Mouse (Mus musculus) heart, postnatal 0 days (tissue): ENCODE measurements around the gene Srpk3. TPM values are rescaled to one million over a fixed set of nuclear protein-coding genes. Genes with fewer than 3 reads are reported as not detected.

Experiments used
- ATAC-seq: fragments of 200-750 bp; cut with Nextera tagmentation; 2 replicates; pipeline ENCODE4 v1.8.0; 2017; ENCODE audit warnings: low read depth, moderate number of reproducible peaks, moderate library complexity; ENCODE audit not compliant: insufficient read depth
- DNase-seq: peaks from one replicate; pipeline ENCODE4 v3.0.0-alpha.2; 2016; ENCODE audit warnings: low spot score
- H3K27ac ChIP-seq: fragments of 300-500 bp; sonication (generic); 2 replicates; pipeline ENCODE4 v1.5.1; 2014; ENCODE audit warnings: low read depth, mild to moderate bottlenecking
- H3K27me3 ChIP-seq: fragments of 300-500 bp; sonication (generic); 2 replicates; pipeline ENCODE4 v1.6.1; 2014; ENCODE audit warnings: low read length, mixed read lengths; ENCODE audit not compliant: control insufficient read depth, insufficient read depth
- H3K36me3 ChIP-seq: fragments of 300-500 bp; sonication (generic); replicated peaks from 2 replicates; pipeline ENCODE4 v1.6.1; 2014; ENCODE audit warnings: low read length, mixed read lengths; ENCODE audit not compliant: control insufficient read depth, insufficient read depth
- H3K4me1 ChIP-seq: fragments of 300-500 bp; sonication (generic); 2 replicates; pipeline ENCODE4 v1.6.1; 2014; ENCODE audit warnings: antibody characterized with exemption; ENCODE audit not compliant: control insufficient read depth, insufficient read depth
- H3K4me2 ChIP-seq: fragments of 300-500 bp; sonication (generic); 2 replicates; pipeline ENCODE4 v1.6.1; 2014; ENCODE audit warnings: low read depth, mild to moderate bottlenecking, low read length, moderate library complexity
- H3K4me3 ChIP-seq: fragments of 300-500 bp; sonication (generic); 2 replicates; pipeline ENCODE4 v1.5.1; 2014; ENCODE audit warnings: low read depth, low read length
- H3K9ac ChIP-seq: fragments of 300-500 bp; sonication (generic); replicated peaks from 2 replicates; pipeline ENCODE4 v1.6.1; 2014; ENCODE audit warnings: low read depth, low read length, mixed read lengths
- H3K9me3 ChIP-seq: fragments of 300-500 bp; sonication (generic); replicated peaks from 2 replicates; pipeline ENCODE4 v1.6.1; 2016; ENCODE audit warnings: low read length; ENCODE audit not compliant: control insufficient read depth
- CTCF ChIP-seq: IDR thresholded peaks from 2 replicates; pipeline ENCODE4 v1.5.1; 2016; ENCODE audit warnings: antibody characterized with exemption, control low read depth, low read depth
- EP300 ChIP-seq: IDR thresholded peaks from 2 replicates; pipeline ENCODE4 v1.6.1; 2016; ENCODE audit warnings: antibody characterized with exemption, low read depth
- WGBS: fragments of 180-500 bp; shearing (Covaris S2); extraction: QIAGEN DNeasy Blood & Tissue Kit; methylation state at CpG from one replicate; pipeline ENCODE4 v1.1.7; 2014; 5-methylcytosine and 5-hydroxymethylcytosine counted together
- polyA plus RNA-seq: library from polyadenylated mRNA; unstranded; fragments of >200 nt; fragmentation: Nextera tagmentation; extraction: Ambion mirVana; gene quantifications from 2 replicates; pipeline ENCODE4 v1.2.1, GENCODE M21; 2015
- total RNA-seq: library from RNA; depleted of rRNA; stranded (reverse); fragments of >200 nt; gene quantifications from 2 replicates; pipeline ENCODE4 v1.2.3, GENCODE M21; 2014; ENCODE audit warnings: low replicate concordance

The Srpk3 gene
- total and polyA plus RNA-seq, 2 experiments from 2014 or later: 70.5 to 94.2 TPM

DNA sequence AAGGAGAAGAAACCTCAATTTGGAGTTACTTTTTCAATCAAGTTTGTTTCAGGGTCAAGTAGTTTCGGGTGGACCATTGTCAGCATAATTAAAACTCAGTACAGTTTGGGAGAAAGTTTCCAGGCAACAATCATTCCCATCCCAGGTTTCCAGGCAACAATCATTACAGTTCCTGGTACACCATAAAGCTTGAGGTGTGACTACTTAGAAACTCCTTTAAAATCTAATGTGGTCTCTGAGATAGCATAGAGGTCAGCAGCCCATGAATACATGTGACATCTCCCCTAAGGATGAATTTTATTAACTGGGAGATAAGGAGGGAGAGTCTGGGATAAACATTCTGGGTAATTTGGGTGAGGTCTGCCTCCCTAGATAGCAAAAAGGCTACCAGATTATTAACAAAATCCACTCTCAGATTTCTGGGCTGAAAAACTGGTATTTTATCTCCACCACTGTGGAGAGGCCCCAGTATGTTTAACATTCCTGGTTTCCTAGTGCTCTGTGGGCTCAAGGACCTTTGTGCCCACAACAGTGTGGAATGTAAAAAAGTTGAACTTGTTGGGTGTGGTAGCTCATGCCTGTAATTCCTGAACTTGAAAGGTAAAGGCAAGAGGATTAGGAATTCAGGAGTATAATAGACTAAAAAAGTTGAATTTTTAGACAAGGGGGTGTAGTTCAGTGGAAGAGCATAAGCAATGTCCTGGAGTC is 29.3 kb upstream of the Srpk3 start:
- Histone ChIP-seq H3K27me3 (no peaks in the 10 kb centered on the region), H3K4me3 (no peak overlapping the region), H3K4me1 (no peaks in the 10 kb centered on the region), H3K36me3 (no peaks in the 10 kb centered on the region), H3K4me2 (no peak overlapping the region), H3K9ac (no peak overlapping the region), H3K27ac (no peak overlapping the region), H3K9me3 (no peaks in the 10 kb centered on the region)
- ATAC-seq (no peak), DNase-seq (no peak)
- WGBS: 40% methylated on average over 1 of the region's 1 CpGs
- TF ChIP-seq EP300 (no peak), CTCF (no peak)

DNA sequence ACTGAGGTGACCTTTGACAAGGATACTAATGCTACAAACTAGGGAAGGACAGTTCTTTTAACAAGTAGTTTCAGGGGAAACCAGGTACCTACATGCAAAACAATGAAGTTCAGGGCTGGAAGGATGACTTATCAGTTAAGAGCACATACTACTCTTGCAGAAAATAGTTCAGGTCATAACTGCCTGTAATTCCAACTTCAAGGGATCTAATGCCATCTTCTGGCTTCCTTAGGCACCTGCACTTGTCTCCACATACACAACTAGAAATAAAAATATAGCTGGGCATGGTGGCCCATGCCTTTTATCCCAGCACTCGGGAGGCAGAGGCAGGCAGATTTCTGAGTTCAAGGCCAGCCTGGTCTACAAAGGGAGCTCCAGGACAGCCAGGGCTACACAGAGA is 25.2 kb upstream of the Srpk3 start:
- Histone ChIP-seq H3K36me3 (no peaks in the 10 kb centered on the region), H3K27me3 (no peaks in the 10 kb centered on the region), H3K27ac (no peak overlapping the region), H3K9me3 (no peaks in the 10 kb centered on the region), H3K4me2 (no peak overlapping the region), H3K9ac (no peak overlapping the region), H3K4me3 (no peak overlapping the region), H3K4me1 (no peaks in the 10 kb centered on the region)
- no peak for DNase-seq
- 88% methylated on average over 1 of the region's 1 CpGs for WGBS
- TF ChIP-seq EP300: no peak
- TF ChIP-seq CTCF: no peak
- ATAC-seq: no peak

DNA sequence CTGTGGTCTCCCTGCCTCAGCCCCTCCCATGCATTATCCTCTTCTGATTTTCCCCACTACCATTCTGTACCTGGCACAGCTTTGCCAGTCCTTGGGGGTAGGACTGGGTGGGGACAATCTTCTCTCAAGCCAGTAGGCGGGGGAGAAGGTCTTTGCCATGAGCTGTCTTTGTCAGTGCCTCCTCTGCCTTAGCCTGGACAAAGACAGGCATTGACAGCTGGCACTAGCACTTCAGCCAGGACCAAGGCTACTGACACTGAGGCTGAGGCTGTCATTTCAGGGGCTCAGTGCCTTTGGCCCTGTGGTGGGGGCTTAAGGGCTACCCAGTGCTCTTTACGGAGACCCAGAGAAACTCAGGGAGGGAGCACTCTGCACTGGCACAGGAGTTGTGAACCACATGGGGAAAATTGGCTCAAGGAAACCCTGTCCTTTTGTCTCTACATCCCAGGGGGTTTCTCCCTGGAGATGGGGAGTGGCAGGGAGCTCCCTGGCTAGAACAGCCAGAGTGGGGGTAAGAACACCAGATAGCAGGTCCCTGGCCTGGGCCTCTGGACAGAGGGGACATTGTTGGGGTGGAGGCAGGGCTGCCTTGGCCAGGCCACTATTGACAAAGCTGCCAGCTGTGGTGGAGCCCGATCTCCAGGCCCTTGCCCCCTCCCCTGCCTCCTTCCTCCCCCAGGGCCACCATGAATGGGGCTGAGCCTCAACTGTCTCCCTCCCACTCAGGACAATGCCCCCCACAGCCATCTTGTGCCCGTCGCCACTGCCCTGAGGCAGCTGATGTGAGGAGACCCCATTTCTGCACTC is 17.7 kb upstream of the Srpk3 start, which contains the start of gene Plxnb3:
Gene Plxnb3, plus strand, starts transcription at position 757 of the 807 bp plus-strand sequence.
- no peak within 1 kb of the TSS for H3K9ac ChIP-seq
- H3K4me1 ChIP-seq: no peaks in the 10 kb centered on the region
- no peaks in the 10 kb centered on the region for H3K9me3 ChIP-seq
- TF ChIP-seq EP300: no peak
- no peak for TF ChIP-seq CTCF
- H3K27me3 ChIP-seq: no peaks in the 10 kb centered on the region
- H3K4me2 ChIP-seq: no peak within 1 kb of the TSS
- no peaks in the 10 kb centered on the region for H3K36me3 ChIP-seq
- H3K27ac ChIP-seq: no peak within 1 kb of the TSS
- no peak for DNase-seq
- H3K4me3 ChIP-seq: no peak within 1 kb of the TSS
- WGBS: 71% methylated on average over 5 of the region's 5 CpGs
- ATAC-seq: no peak

DNA sequence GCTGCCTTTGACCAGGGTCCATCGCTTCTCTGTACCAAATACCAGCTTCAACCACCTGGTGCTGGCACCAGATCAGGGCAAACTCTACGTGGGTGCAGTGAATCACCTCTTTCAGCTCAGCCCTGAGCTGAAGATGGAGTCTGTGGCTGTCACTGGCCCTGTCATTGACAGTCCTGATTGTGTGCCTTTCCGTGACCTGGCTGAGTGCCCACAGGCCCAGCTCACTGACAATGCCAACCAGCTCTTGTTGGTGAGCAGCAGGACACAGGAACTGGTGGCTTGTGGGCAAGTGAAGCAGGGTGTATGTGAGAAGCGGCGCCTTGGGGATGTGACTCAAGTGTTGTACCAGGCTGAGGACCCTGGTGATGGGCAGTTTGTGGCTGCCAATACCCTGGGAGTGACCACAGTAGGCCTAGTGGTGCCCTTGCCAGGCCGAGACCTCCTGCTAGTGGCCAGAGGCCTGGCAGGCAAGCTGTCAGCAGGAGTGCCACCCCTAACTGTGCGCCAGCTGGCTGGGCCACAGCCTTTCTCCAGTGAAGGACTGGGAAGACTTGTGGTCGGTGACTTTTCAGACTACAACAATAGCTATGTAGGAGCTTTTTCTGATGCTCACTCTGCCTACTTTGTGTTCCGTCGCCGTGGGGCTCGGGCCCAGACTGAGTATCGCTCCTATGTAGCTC is 15.5 kb upstream of the Srpk3 start:
- Histone ChIP-seq H3K36me3 (no peaks in the 10 kb centered on the region), H3K4me3 (no peak overlapping the region), H3K27ac (no peak overlapping the region), H3K9ac (no peak overlapping the region), H3K4me2 (no peak overlapping the region), H3K4me1 (no peaks in the 10 kb centered on the region), H3K9me3 (no peaks in the 10 kb centered on the region), H3K27me3 (no peaks in the 10 kb centered on the region)
- DNase-seq (no peak), ATAC-seq (no peak)
- 74% methylated on average over 12 of the region's 13 CpGs for WGBS
- TF ChIP-seq CTCF (no peak), EP300 (no peak)

DNA sequence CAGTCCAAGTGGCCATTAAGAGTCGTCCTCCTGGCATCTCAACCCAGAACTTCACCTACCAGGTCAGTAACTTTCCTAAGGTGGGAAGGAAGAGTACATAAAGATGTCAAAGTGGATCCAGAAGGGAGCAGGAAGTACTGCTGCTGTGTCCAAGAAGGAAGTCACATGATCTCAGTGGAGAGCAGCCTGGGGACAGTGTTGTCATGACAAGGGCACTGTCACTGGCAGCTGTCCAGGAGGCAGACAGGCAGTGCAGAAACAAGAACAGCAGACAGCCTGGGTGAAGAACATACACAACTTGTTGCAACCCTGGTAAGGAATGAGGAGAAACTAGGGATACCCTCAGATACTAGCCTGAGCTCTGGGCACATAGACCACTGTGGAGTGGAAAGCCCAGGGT is 8.9 kb upstream of the Srpk3 start:
- Histone ChIP-seq H3K4me3 (no peak overlapping the region), H3K27ac (peak overlapping the region; percentile 30; the same call in 1 of the 2 replicates), H3K9ac (no peak overlapping the region), H3K4me2 (no peak overlapping the region), H3K36me3 (no peaks in the 10 kb centered on the region), H3K9me3 (no peaks in the 10 kb centered on the region), H3K4me1 (no peaks in the 10 kb centered on the region), H3K27me3 (no peaks in the 10 kb centered on the region)
- ATAC-seq (peak; percentile 70; the same call in 1 of the 2 replicates), DNase-seq (peak; percentile 61)
- WGBS: 32% methylated on average over 1 of the region's 1 CpGs
- TF ChIP-seq CTCF (no peak), EP300 (no peak)
